Mouse (Mus musculus): ENCODE measurements around the gene Slc6a8. TPM values are rescaled to one million over a fixed set of nuclear protein-coding genes. Genes with fewer than 3 reads are reported as not detected.

Slc6a8 gene
- polyA plus RNA-seq, 1 experiment = 62.8 TPM

DNA sequence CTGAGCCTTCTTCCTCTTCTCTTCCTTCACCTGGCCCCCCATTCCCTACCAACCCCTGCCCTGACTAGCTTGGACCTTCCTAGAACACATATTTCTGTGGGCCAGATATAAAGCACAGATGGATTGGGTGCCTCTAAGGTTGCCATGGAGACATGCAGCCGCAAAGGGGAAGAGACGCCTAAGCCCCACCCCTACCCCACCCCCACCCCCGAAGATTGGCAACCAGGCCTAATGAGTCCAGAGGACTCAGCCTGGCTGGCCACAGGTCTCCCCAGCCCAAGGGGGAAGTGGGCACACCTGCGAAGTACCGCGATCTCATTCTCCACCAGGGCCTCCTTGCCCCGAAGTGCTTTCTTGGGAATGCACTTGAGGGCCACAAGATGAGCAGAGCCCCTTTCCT is 14.6 kb upstream of the Slc6a8 start:
- peaks cover 9% of the 10 kb centered on the region for H3K27me3 ChIP-seq (ENCODE audit: control insufficient read depth, insufficient read depth, insufficient read length)
- H3K4me3 ChIP-seq (ENCODE audit: insufficient read depth, poor library complexity, severe bottlenecking) = no peak overlapping the region
- H3K79me2 ChIP-seq (ENCODE audit: control insufficient read depth, insufficient read depth) = no peaks in the 10 kb centered on the region

DNA sequence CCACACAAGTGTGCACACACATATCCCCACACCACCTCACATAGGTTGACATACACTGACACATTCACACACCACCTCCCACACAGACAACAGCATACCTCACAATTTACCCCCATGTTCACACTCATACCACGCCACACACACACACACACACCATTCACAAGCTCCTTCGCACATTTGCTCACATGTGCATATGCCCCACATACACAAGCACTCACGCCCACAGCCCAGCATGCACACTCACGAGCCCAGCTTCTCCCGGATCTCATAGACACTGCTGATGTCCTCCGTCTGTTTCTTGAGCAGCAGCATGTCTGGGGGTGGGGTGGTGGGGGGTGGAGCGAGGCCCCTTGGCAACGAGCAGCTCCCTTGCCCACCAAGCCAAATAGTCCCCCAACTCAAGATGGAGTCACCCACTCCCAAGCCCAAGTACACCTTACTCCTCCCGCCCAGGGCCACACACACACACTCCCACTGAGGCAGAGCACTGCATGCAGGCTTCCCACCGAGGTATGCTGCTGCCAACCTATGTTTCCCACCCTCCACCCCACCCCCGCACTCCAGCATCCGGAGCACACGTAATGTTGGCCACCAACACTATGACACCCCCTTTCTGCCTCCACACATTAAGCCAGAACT is 13.9 kb upstream of the Slc6a8 start:
- no peak overlapping the region for H3K4me3 ChIP-seq (ENCODE audit: insufficient read depth, poor library complexity, severe bottlenecking)
- TF ChIP-seq MAX (IDR thresholded peaks at IDR 0.05) (no peak), USF1 (IDR thresholded peaks at IDR 0.05; ENCODE audit: low read depth) (no peak), CTCF (IDR thresholded peaks at IDR 0.05; ENCODE audit: control insufficient read depth, insufficient read depth, insufficient read length) (no peak), CEBPB (IDR thresholded peaks at IDR 0.05; ENCODE audit: low read depth) (no peak), MYOD1 (IDR thresholded peaks at IDR 0.05; ENCODE audit: control insufficient read depth, insufficient read length, low read depth) (no peak), MYOG (IDR thresholded peaks at IDR 0.05; ENCODE audit: control insufficient read depth, extremely low read depth, insufficient read length) (no peak), FOSL1 (IDR thresholded peaks at IDR 0.05; ENCODE audit: insufficient read depth, low read length, poor library complexity, severe bottlenecking) (no peak)
- H3K79me3 ChIP-seq (ENCODE audit: low read depth) = no peaks in the 10 kb centered on the region
- H3K36me3 ChIP-seq (ENCODE audit: control insufficient read depth, insufficient read depth) = no peaks in the 10 kb centered on the region
- H3K27me3 ChIP-seq (ENCODE audit: control insufficient read depth, insufficient read depth, insufficient read length) = peaks cover 9% of the 10 kb centered on the region
- H3ac ChIP-seq (ENCODE audit: control insufficient read depth, insufficient read length, low read depth) = no peak overlapping the region
- no peaks in the 10 kb centered on the region for H3K79me2 ChIP-seq (ENCODE audit: control insufficient read depth, insufficient read depth)

More for the DNA sequence above, 14.6 kb upstream of the Slc6a8 start:
- Histone ChIP-seq H3K79me3 (ENCODE audit: low read depth) (no peaks in the 10 kb centered on the region), H3K36me3 (ENCODE audit: control insufficient read depth, insufficient read depth) (no peaks in the 10 kb centered on the region), H3ac (ENCODE audit: control insufficient read depth, insufficient read length, low read depth) (no peak overlapping the region)
- TF ChIP-seq USF1 (IDR thresholded peaks at IDR 0.05; ENCODE audit: low read depth) = no peak
- TF ChIP-seq CTCF (IDR thresholded peaks at IDR 0.05; ENCODE audit: control insufficient read depth, insufficient read depth, insufficient read length) = no peak
- TF ChIP-seq FOSL1 (IDR thresholded peaks at IDR 0.05; ENCODE audit: insufficient read depth, low read length, poor library complexity, severe bottlenecking) = no peak
- no peak for TF ChIP-seq CEBPB (IDR thresholded peaks at IDR 0.05; ENCODE audit: low read depth)
- TF ChIP-seq MYOD1 (IDR thresholded peaks at IDR 0.05; ENCODE audit: control insufficient read depth, insufficient read length, low read depth) = no peak
- TF ChIP-seq MYOG (IDR thresholded peaks at IDR 0.05; ENCODE audit: control insufficient read depth, extremely low read depth, insufficient read length) = no peak
- TF ChIP-seq MAX (IDR thresholded peaks at IDR 0.05) = no peak

DNA sequence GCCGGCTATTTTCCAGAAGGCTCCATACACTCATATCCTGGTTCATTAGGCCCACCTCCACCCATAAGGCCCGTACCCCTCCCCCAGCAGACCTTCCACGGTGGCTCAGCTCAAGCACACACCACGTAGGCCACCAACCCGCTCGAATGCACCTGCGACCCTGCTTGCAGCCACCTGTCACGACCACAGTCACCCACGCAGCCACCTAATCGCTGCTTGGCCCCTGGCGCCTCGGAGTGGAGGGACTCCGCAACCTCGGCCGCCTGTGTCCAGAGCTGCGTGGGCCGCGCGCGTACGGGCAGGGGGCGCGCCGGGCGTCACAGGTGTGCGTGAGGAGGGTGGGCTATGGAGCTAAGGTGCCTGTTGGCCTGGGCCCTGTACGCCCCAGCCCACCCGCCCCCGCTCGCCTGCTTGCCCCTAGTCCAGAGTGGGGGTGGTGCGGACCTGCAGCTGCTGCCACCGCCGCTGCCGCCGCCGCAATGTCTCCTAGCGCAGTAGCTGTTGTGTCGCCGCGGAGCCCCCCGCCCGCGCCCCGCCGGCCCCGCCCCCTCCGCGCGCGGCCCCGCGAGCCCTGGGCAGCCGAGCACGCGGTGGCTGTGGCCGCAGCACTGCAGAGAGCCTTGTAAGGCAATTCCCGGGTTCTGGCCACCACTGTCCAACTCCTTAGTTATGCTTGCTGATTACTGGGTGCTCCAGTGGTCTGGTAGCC is 13.2 kb upstream of the Slc6a8 start, which contains the start of gene Pnck:
Pnck (minus strand) TSS at position 543 of the 709 bp plus-strand sequence.
- Histone ChIP-seq H3K27me3 (ENCODE audit: control insufficient read depth, insufficient read depth, insufficient read length) (peaks cover 9% of the 10 kb centered on the region), H3ac (ENCODE audit: control insufficient read depth, insufficient read length, low read depth) (no peak within 1 kb of the TSS), H3K79me2 (ENCODE audit: control insufficient read depth, insufficient read depth) (no peaks in the 10 kb centered on the region), H3K4me3 (ENCODE audit: insufficient read depth, poor library complexity, severe bottlenecking) (no peak within 1 kb of the TSS), H3K79me3 (ENCODE audit: low read depth) (no peaks in the 10 kb centered on the region), H3K36me3 (ENCODE audit: control insufficient read depth, insufficient read depth) (no peaks in the 10 kb centered on the region)
- no peak for TF ChIP-seq CTCF (IDR thresholded peaks at IDR 0.05; ENCODE audit: control insufficient read depth, insufficient read depth, insufficient read length)
- TF ChIP-seq MYOG (IDR thresholded peaks at IDR 0.05; ENCODE audit: control insufficient read depth, extremely low read depth, insufficient read length) = no peak
- TF ChIP-seq MYOD1 (IDR thresholded peaks at IDR 0.05; ENCODE audit: control insufficient read depth, insufficient read length, low read depth) = no peak
- no peak for TF ChIP-seq FOSL1 (IDR thresholded peaks at IDR 0.05; ENCODE audit: insufficient read depth, low read length, poor library complexity, severe bottlenecking)
- TF ChIP-seq USF1 (IDR thresholded peaks at IDR 0.05; ENCODE audit: low read depth) = no peak
- no peak for TF ChIP-seq CEBPB (IDR thresholded peaks at IDR 0.05; ENCODE audit: low read depth)
- TF ChIP-seq MAX (IDR thresholded peaks at IDR 0.05) = no peak

DNA sequence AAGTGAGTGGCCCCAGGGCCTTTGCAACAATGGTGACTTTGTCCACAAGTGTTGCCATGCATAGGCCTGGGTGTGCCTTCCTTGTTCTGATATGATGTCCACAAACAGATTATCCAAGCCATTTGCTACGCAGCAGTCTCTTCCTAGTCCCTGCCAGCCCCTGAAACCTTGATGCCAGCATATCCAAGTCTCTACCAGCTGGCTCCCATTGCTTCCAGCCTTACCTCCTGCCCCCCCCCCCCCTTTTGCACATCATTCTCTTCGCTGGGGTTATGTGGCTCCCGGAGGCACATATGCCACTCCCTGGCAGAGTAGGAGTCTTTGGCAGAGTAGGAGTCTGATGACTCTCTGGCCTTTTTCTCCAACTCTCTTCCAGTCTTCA is 12.7 kb upstream of the Slc6a8 start:
- Histone ChIP-seq H3ac (ENCODE audit: control insufficient read depth, insufficient read length, low read depth) (no peak overlapping the region), H3K79me3 (ENCODE audit: low read depth) (no peaks in the 10 kb centered on the region), H3K36me3 (ENCODE audit: control insufficient read depth, insufficient read depth) (no peaks in the 10 kb centered on the region), H3K79me2 (ENCODE audit: control insufficient read depth, insufficient read depth) (no peaks in the 10 kb centered on the region), H3K27me3 (ENCODE audit: control insufficient read depth, insufficient read depth, insufficient read length) (peaks cover 9% of the 10 kb centered on the region), H3K4me3 (ENCODE audit: insufficient read depth, poor library complexity, severe bottlenecking) (no peak overlapping the region)
- TF ChIP-seq CEBPB (IDR thresholded peaks at IDR 0.05; ENCODE audit: low read depth) = no peak
- TF ChIP-seq MYOD1 (IDR thresholded peaks at IDR 0.05; ENCODE audit: control insufficient read depth, insufficient read length, low read depth) = no peak
- no peak for TF ChIP-seq CTCF (IDR thresholded peaks at IDR 0.05; ENCODE audit: control insufficient read depth, insufficient read depth, insufficient read length)
- no peak for TF ChIP-seq USF1 (IDR thresholded peaks at IDR 0.05; ENCODE audit: low read depth)
- no peak for TF ChIP-seq FOSL1 (IDR thresholded peaks at IDR 0.05; ENCODE audit: insufficient read depth, low read length, poor library complexity, severe bottlenecking)
- no peak for TF ChIP-seq MYOG (IDR thresholded peaks at IDR 0.05; ENCODE audit: control insufficient read depth, extremely low read depth, insufficient read length)
- no peak for TF ChIP-seq MAX (IDR thresholded peaks at IDR 0.05)

DNA sequence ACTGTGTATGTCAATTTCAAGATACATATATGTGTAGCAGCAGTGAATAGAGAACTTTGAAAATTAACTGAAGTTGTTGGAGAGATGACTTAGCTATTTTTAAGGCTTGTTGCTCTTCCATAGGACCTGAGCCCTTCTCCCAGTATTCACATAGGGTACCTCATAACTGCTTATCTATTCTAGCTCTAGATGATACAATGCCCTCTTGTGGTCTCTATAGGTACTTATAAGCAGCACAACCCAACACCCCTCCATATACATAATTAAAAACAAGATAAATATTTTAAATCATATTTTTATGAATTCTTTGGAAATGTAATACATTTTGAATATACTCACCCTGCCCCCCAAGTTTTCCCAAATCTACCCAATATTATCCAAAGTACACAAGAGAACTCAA is 9.8 kb upstream of the Slc6a8 start:
- Histone ChIP-seq H3ac (ENCODE audit: control insufficient read depth, insufficient read length, low read depth) (no peak overlapping the region), H3K79me2 (ENCODE audit: control insufficient read depth, insufficient read depth) (no peaks in the 10 kb centered on the region), H3K79me3 (ENCODE audit: low read depth) (no peaks in the 10 kb centered on the region), H3K27me3 (ENCODE audit: control insufficient read depth, insufficient read depth, insufficient read length) (peaks cover 9% of the 10 kb centered on the region), H3K4me3 (ENCODE audit: insufficient read depth, poor library complexity, severe bottlenecking) (no peak overlapping the region), H3K36me3 (ENCODE audit: control insufficient read depth, insufficient read depth) (no peaks in the 10 kb centered on the region)
- no peak for TF ChIP-seq MAX (IDR thresholded peaks at IDR 0.05)
- no peak for TF ChIP-seq USF1 (IDR thresholded peaks at IDR 0.05; ENCODE audit: low read depth)
- no peak for TF ChIP-seq CTCF (IDR thresholded peaks at IDR 0.05; ENCODE audit: control insufficient read depth, insufficient read depth, insufficient read length)
- no peak for TF ChIP-seq FOSL1 (IDR thresholded peaks at IDR 0.05; ENCODE audit: insufficient read depth, low read length, poor library complexity, severe bottlenecking)
- TF ChIP-seq MYOD1 (IDR thresholded peaks at IDR 0.05; ENCODE audit: control insufficient read depth, insufficient read length, low read depth) = no peak
- no peak for TF ChIP-seq CEBPB (IDR thresholded peaks at IDR 0.05; ENCODE audit: low read depth)
- no peak for TF ChIP-seq MYOG (IDR thresholded peaks at IDR 0.05; ENCODE audit: control insufficient read depth, extremely low read depth, insufficient read length)
